In the genomic region with DNA sequence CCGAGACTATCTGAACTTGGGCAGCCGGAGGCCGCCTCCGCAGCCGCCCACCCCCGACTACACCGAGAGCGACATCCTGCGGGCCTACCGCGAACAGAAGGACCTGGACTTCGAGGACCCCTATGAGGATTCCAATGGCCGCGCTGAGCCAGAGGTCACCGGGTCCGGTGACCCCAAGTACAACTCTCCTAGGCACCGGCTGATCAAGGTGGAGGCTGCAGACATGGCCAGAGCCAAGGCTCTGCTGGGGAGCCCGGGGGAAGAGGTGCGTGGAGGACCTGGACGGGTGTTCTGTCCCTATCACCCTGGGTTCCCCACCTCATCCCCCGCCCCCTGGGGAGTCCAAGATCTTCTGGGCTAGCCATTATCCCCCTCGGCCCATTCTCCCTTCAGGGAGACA, we compare ENCODE assay signal across 9 mouse cellular contexts. TPM values are rescaled to one million over a fixed set of nuclear protein-coding genes. Genes with fewer than 3 reads are reported as not detected.
DNase-seq lines count a peak whose midpoint lies in the region; ATAC-seq and TF ChIP-seq lines count a peak whose summit lies in the region.
"Had no signal": no experiment of that assay in that cellular context is flagged by ENCODE, and none has a peak within 500 bp of the region (broad histone marks: within the 10 kb centered on the region; RNA-seq: fewer than 3 reads in every experiment).

No protein-coding gene starts in this region.

- 0 out of 2 replicates have a peak overlapping the region, but pooled peaks have one; percentile 83 for H3K9ac ChIP-seq in heart, embryonic 13.5 days
- peak overlapping the region; percentile 24; the same call in 1 of the 2 replicates for H3K9ac ChIP-seq in limb, embryonic 11.5 days (ENCODE audit: low read length)

- H3K27ac ChIP-seq in heart, embryonic 13.5 days (replicated peaks): no peak overlapping the region
- H3K27ac ChIP-seq in thymus, adult 2 months (ENCODE audit: control insufficient read depth, insufficient read depth, low read length): no peak overlapping the region
- no peak overlapping the region for H3K27ac ChIP-seq in limb, embryonic 11.5 days (replicated peaks; ENCODE audit: low read depth, low read length)

- no peak for TF ChIP-seq POLR2A in thymus, adult 2 months (IDR thresholded peaks at IDR 0.05; ENCODE audit: control insufficient read depth, extremely low read depth, insufficient read depth, low read length, poor library complexity)

- intact Hi-C loops in heart, postnatal 36 days (cut with DNase I): no loop called here
- intact Hi-C loops in left cerebral cortex, postnatal 36 days (cut with DNase I): no loop called here

- H3K4me3 ChIP-seq in heart, embryonic 13.5 days: peak overlapping the region; percentile 59
- no peak overlapping the region for H3K4me3 ChIP-seq in thymus, adult 2 months (ENCODE audit: control insufficient read depth, insufficient read depth, low read length)
- H3K4me3 ChIP-seq in limb, embryonic 11.5 days (ENCODE audit: low read depth, low read length): peak overlapping the region; percentile 56; the same call in 1 of the 2 replicates

- no peak for ATAC-seq in heart, embryonic 13.5 days (ENCODE audit: extremely low read depth, insufficient number of reproducible peaks, low FRiP score, low TSS enrichment)
- no peak for ATAC-seq in limb, embryonic 11.5 days (ENCODE audit: insufficient number of reproducible peaks, low FRiP score, low TSS enrichment, low read depth)
- no peak for ATAC-seq in erythroblast, adult 5-6 weeks (replicated peaks; ENCODE audit: low FRiP score, poor library complexity, severe bottlenecking)

- no peak for DNase-seq in heart, postnatal 36 days
- DNase-seq in thymus, postnatal 4 days: peak; percentile 8
- no peak for DNase-seq in thymus, adult 2 months
- DNase-seq in limb, embryonic 11.5 days (ENCODE audit: low spot score): no peak
- DNase-seq in left cerebral cortex, postnatal 36 days (ENCODE audit: low spot score in 2 of 2): no peak
- DNase-seq in kidney, postnatal 36 days: no peak

- H3K27me3 ChIP-seq in heart, embryonic 13.5 days (replicated peaks): peaks cover 35% of the 10 kb centered on the region
- peaks cover 7% of the 10 kb centered on the region; the same call in 1 of the 2 replicates for H3K27me3 ChIP-seq in thymus, adult 2 months (ENCODE audit: control insufficient read depth, insufficient read depth, low read length)
- H3K27me3 ChIP-seq in limb, embryonic 11.5 days (ENCODE audit: control insufficient read depth, insufficient read depth, low read length): 0 out of 2 replicates have a peak, but pooled peaks cover 2% of the 10 kb centered on the region

- peak overlapping the region; percentile 91 for H3K4me2 ChIP-seq in heart, embryonic 13.5 days
- H3K4me2 ChIP-seq in limb, embryonic 11.5 days (ENCODE audit: low read depth, severe bottlenecking): peak overlapping the region; percentile 82

- WGBS in heart, embryonic 13.5 days: 29% methylated on average over 22 of the region's 22 CpGs
- WGBS in thymus, adult 2 months: 56% methylated on average over 22 of the region's 22 CpGs
- WGBS in limb, embryonic 11.5 days: 28% methylated on average over 22 of the region's 22 CpGs

- peaks cover 17% of the 10 kb centered on the region for H3K36me3 ChIP-seq in heart, embryonic 13.5 days
- H3K36me3 ChIP-seq in thymus, adult 2 months (ENCODE audit: control insufficient read depth, insufficient read depth, low read length): peaks cover 7% of the 10 kb centered on the region
- H3K36me3 ChIP-seq in limb, embryonic 11.5 days (ENCODE audit: control insufficient read depth, insufficient read depth, low read length): peaks cover 9% of the 10 kb centered on the region

- H3K9me3 ChIP-seq in heart, embryonic 13.5 days: no peaks in the 10 kb centered on the region
- no peaks in the 10 kb centered on the region for H3K9me3 ChIP-seq in limb, embryonic 11.5 days (ENCODE audit: control insufficient read depth, low read length)

- H3K4me1 ChIP-seq in heart, embryonic 13.5 days: peaks cover 38% of the 10 kb centered on the region
- H3K4me1 ChIP-seq in thymus, adult 2 months (replicated peaks; ENCODE audit: control insufficient read depth, insufficient read depth, low read length): no peaks in the 10 kb centered on the region
- H3K4me1 ChIP-seq in limb, embryonic 11.5 days (ENCODE audit: control insufficient read depth, insufficient read depth, low read length): no peaks in the 10 kb centered on the region

- TF ChIP-seq CTCF in thymus, adult 2 months (IDR thresholded peaks at IDR 0.05; ENCODE audit: borderline replicate concordance, control insufficient read depth, extremely low read depth, insufficient read depth, low read length, poor library complexity): no peak

RNA-seq across cellular contexts. Expression of gene Shd, which starts 1.2 kb away (rescaled TPM):
- 7.9 and 8.7 TPM in 2 replicates for polyA plus RNA-seq in heart, embryonic 13.5 days (2015; fragmentation: Nextera tagmentation; extraction: Ambion mirVana)
- under 1 TPM; 0.72 to 0.87 TPM for total RNA-seq in heart, postnatal 36 days (2021)
- 0.59 and 1.9 TPM in 2 replicates for polyA plus RNA-seq in thymus, adult 2 months (2012; rRNA removed)
- polyA plus RNA-seq in limb, embryonic 11.5 days (2014; fragmentation: Nextera tagmentation; extraction: Ambion mirVana): 42.2 and 44.8 TPM in 2 replicates
- not detected in 2 replicates for total RNA-seq in erythroblast, adult 5-6 weeks (2015; ENCODE audit: low replicate concordance)
- not detected in 2 replicates for total RNA-seq in erythroblast, adult 5-6 weeks (2017; ENCODE audit: low replicate concordance)
- 10 to 100 TPM; 34.0 to 42.4 TPM for total RNA-seq in left cerebral cortex, postnatal 36 days (2021)
- total RNA-seq: monocyte, adult 5-6 weeks had no signal

RNA-seq across cellular contexts. Expression of gene Yju2, which starts 12.6 kb away (rescaled TPM):
- 18.0 and 18.8 TPM in 2 replicates for polyA plus RNA-seq in heart, embryonic 13.5 days (2015; fragmentation: Nextera tagmentation; extraction: Ambion mirVana)
- 1 to 10 TPM; 8.8 to 9.5 TPM for total RNA-seq in heart, postnatal 36 days (2021)
- polyA plus RNA-seq in thymus, adult 2 months (2012; rRNA removed): 16.9 and 17.3 TPM in 2 replicates
- 20.7 and 22.3 TPM in 2 replicates for polyA plus RNA-seq in limb, embryonic 11.5 days (2014; fragmentation: Nextera tagmentation; extraction: Ambion mirVana)
- total RNA-seq in erythroblast, adult 5-6 weeks (2015; ENCODE audit: low replicate concordance): 1.0 and 14.0 TPM in 2 replicates
- total RNA-seq in erythroblast, adult 5-6 weeks (2017; ENCODE audit: low replicate concordance): 5.7 and 10.5 TPM in 2 replicates
- 10 to 100 TPM; 14.1 to 15.8 TPM for total RNA-seq in left cerebral cortex, postnatal 36 days (2021)

RNA-seq across cellular contexts. Expression of gene Fsd1, which starts 14.9 kb away (rescaled TPM):
- polyA plus RNA-seq in heart, embryonic 13.5 days (2015; fragmentation: Nextera tagmentation; extraction: Ambion mirVana): 4.5 and 5.0 TPM in 2 replicates
- not detected for total RNA-seq in heart, postnatal 36 days (2021)
- polyA plus RNA-seq in thymus, adult 2 months (2012; rRNA removed): 0.26 and 0.62 TPM in 2 replicates
- polyA plus RNA-seq in limb, embryonic 11.5 days (2014; fragmentation: Nextera tagmentation; extraction: Ambion mirVana): 34.9 and 39.8 TPM in 2 replicates
- total RNA-seq in erythroblast, adult 5-6 weeks (2015; ENCODE audit: low replicate concordance): not detected in 2 replicates
- not detected in 2 replicates for total RNA-seq in erythroblast, adult 5-6 weeks (2017; ENCODE audit: low replicate concordance)
- total RNA-seq in left cerebral cortex, postnatal 36 days (2021): 10 to 100 TPM; 75.0 to 97.4 TPM
- total RNA-seq: monocyte, adult 5-6 weeks had no signal

RNA-seq across cellular contexts. Expression of gene Ebi3, which starts 19.0 kb away (rescaled TPM):
- polyA plus RNA-seq in heart, embryonic 13.5 days (2015; fragmentation: Nextera tagmentation; extraction: Ambion mirVana): 0.34 and 1.3 TPM in 2 replicates
- total RNA-seq in heart, postnatal 36 days (2021): 1 to 10 TPM in 1 of 2 experiments, under 1 TPM in 1; 0.78 to 1.6 TPM
- 24.5 and 25.9 TPM in 2 replicates for polyA plus RNA-seq in thymus, adult 2 months (2012; rRNA removed)
- 0.79 and 1.1 TPM in 2 replicates for polyA plus RNA-seq in limb, embryonic 11.5 days (2014; fragmentation: Nextera tagmentation; extraction: Ambion mirVana)
- 6.1 and 9.4 TPM in 2 replicates for total RNA-seq in erythroblast, adult 5-6 weeks (2015; ENCODE audit: low replicate concordance)
- 4.9 and 5.4 TPM in 2 replicates for total RNA-seq in erythroblast, adult 5-6 weeks (2017; ENCODE audit: low replicate concordance)
- 1 to 10 TPM; 1.9 to 2.0 TPM for total RNA-seq in left cerebral cortex, postnatal 36 days (2021)

RNA-seq across cellular contexts. Expression of gene Zfp119b, which starts 22.2 kb away (rescaled TPM):
- polyA plus RNA-seq in heart, embryonic 13.5 days (2015; fragmentation: Nextera tagmentation; extraction: Ambion mirVana): 3.6 and 4.3 TPM in 2 replicates
- total RNA-seq in heart, postnatal 36 days (2021): 1 to 10 TPM; 3.7 to 4.3 TPM
- polyA plus RNA-seq in thymus, adult 2 months (2012; rRNA removed): 0.17 and 0.23 TPM in 2 replicates
- 6.6 and 7.1 TPM in 2 replicates for polyA plus RNA-seq in limb, embryonic 11.5 days (2014; fragmentation: Nextera tagmentation; extraction: Ambion mirVana)
- total RNA-seq in erythroblast, adult 5-6 weeks (2015; ENCODE audit: low replicate concordance): 2.9 TPM in 1 of 2 replicates, not detected in the other
- total RNA-seq in erythroblast, adult 5-6 weeks (2017; ENCODE audit: low replicate concordance): 2.6 and 5.0 TPM in 2 replicates
- 1 to 10 TPM; 3.5 to 3.8 TPM for total RNA-seq in left cerebral cortex, postnatal 36 days (2021)

Comparison
In these comparisons a context has a peak if more than half of its experiments do, and no peak if none do; other contexts are left out.
1. RNA of gene Shd, which starts 1.2 kb away (total RNA-seq): 34.0 to 42.4 TPM in left cerebral cortex, postnatal 36 days; 0.72 to 0.87 TPM in heart, postnatal 36 days and not detected in erythroblast, adult 5-6 weeks; every median in the first group is over 10 times any median in the second.
2. RNA of gene Fsd1, which starts 14.9 kb away (total RNA-seq): 75.0 to 97.4 TPM in left cerebral cortex, postnatal 36 days; not detected in heart, postnatal 36 days and not detected in erythroblast, adult 5-6 weeks; every median in the first group is over 10 times any median in the second.